Mouse (Mus musculus) bone marrow, adult 2 months (tissue): ENCODE data around the gene Ecsit. TPM values are rescaled to one million over a fixed set of nuclear protein-coding genes. Genes with fewer than 3 reads are reported as not detected.

Experiments
- H3K27ac ChIP-seq: fragments of 200-500 bp; 2 replicates; pipeline ENCODE4 v1.5.1; 2012; ENCODE audit warnings: low read depth, mild to moderate bottlenecking, control low read depth, inconsistent platforms, low read length; ENCODE audit not compliant: control insufficient read depth, poor library complexity, insufficient read depth
- H3K4me1 ChIP-seq: fragments of 200-500 bp; 2 replicates; pipeline ENCODE4 v1.6.1; 2011; ENCODE audit warnings: low read length; ENCODE audit not compliant: control insufficient read depth, insufficient read depth
- H3K4me3 ChIP-seq: fragments of 200-500 bp; replicated peaks from 2 replicates; pipeline ENCODE3; 2011; ENCODE audit warnings: mild to moderate bottlenecking, low read depth, low read length, control low read depth; ENCODE audit not compliant: control insufficient read depth
- CTCF ChIP-seq: fragments of 200-500 bp; IDR thresholded peaks from 2 replicates; pipeline ENCODE4 v1.5.1; 2011; ENCODE audit warnings: low read length, control low read depth; ENCODE audit not compliant: control insufficient read depth, insufficient read depth
- POLR2A ChIP-seq: fragments of 200-500 bp; IDR thresholded peaks from 2 replicates; pipeline ENCODE4 v1.6.1; 2011; ENCODE audit warnings: low read depth, mild to moderate bottlenecking, control low read depth, low read length, borderline replicate concordance; ENCODE audit not compliant: control insufficient read depth
- WGBS: fragments of 180-500 bp; shearing (Covaris S2); methylation state at CpG from one replicate; pipeline ENCODE4 v1.1.7; 2018; 5-methylcytosine and 5-hydroxymethylcytosine counted together
- polyA plus RNA-seq: library from polyadenylated mRNA; stranded (reverse); fragments of >200 nt; gene quantifications from 2 replicates; pipeline ENCODE4 v1.2.4, GENCODE M21; 2011; ENCODE audit warnings: low replicate concordance; ENCODE audit not compliant: missing spikeins, insufficient read depth, insufficient read length

The Ecsit gene
- polyA plus RNA-seq, 1 experiment: 18.7 TPM

DNA sequence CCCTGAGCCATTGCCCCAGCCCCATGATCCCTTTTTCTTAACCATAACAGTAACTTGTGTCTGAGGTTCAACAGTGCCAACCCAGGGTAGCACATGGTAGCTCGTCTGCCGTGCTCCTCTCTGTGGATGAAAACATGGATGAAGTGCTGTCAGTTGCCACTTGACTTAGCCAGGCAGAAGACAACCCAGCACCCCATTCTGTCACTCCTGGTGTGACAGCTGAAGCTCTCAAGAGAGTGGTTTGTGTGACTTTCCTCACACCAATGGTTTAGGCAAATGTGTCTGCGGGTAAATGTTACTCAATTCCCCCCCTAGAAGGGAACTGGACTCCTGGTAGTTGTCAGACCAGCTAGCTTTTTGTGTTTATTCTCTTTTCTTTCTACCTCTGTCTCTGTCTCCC, 36.8 kb upstream of the Ecsit start:
- Histone ChIP-seq H3K4me1 (peaks cover 28% of the 10 kb centered on the region), H3K4me3 (no peak overlapping the region), H3K27ac (peak overlapping the region; percentile 81)
- TF ChIP-seq POLR2A (no peak), CTCF (no peak)
- WGBS: 39% methylated on average over 3 of the region's 3 CpGs

DNA sequence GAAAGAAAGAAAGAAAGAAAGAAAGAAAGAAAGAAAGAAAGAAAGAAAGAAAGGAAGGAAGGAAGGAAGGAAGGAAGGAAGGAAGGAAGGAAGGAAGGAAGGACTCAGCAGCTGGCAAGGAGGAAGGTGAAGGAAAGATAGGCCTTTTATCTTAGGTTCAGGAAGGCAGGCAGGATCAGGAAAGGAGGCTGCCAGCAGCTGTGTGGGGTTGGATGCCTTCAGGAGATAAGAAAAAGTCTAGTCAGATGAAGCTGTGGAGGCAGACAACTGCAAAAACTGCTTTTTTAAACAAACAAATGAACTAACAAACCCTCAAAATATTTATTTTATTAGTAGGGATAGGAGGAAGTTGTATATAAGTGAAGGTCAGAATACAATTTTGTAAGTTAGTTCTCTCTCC, 36.3 kb upstream of the Ecsit start:
- H3K4me1 ChIP-seq: peaks cover 28% of the 10 kb centered on the region
- H3K4me3 ChIP-seq: no peak overlapping the region
- peak overlapping the region; percentile 81 for H3K27ac ChIP-seq
- TF ChIP-seq CTCF (no peak), POLR2A (no peak)

DNA sequence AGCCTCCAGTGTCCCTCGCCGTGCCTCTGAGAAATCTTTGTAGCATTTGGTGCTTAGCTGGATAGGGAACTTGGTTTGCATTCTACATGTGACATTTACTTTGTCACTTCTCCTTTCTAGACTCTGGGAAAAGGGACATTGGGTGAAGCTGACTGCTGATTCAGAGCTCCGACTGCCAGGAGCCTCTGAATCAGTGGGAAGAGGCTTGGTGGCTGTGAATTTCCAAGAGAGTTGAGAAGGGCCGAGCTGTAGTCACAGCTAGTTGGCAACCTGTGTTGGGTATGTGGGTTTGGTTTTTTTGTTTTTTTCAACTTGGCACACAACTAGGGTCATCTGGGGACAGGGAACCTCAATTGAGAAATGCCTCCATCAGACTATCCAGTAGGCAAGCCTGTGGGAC, 34.3 kb upstream of the Ecsit start:
- no peak for TF ChIP-seq CTCF
- no peak for TF ChIP-seq POLR2A
- WGBS: 38% methylated on average over 4 of the region's 4 CpGs
- Histone ChIP-seq H3K27ac (peak overlapping the region; percentile 15), H3K4me3 (no peak overlapping the region), H3K4me1 (peaks cover 24% of the 10 kb centered on the region)

GRCm38 (mm10) chr9:22117754-22118456, 32.7 kb upstream of the Ecsit start:
- WGBS: 35% methylated on average over 10 of the region's 10 CpGs
- Histone ChIP-seq H3K4me1 (peaks cover 17% of the 10 kb centered on the region), H3K27ac (no peak overlapping the region), H3K4me3 (no peak overlapping the region)
- no peak for TF ChIP-seq POLR2A
- TF ChIP-seq CTCF: peak; percentile 51

GRCm38 (mm10) chr9:22116740-22117426, 31.6 kb upstream of the Ecsit start, which contains the start of gene Elof1:
Elof1 (minus strand) TSS chr9:22117172.
- H3K27ac ChIP-seq: peak within 1 kb of the TSS; percentile 78
- WGBS: under 1% methylated on average over 52 of the region's 52 CpGs

DNA sequence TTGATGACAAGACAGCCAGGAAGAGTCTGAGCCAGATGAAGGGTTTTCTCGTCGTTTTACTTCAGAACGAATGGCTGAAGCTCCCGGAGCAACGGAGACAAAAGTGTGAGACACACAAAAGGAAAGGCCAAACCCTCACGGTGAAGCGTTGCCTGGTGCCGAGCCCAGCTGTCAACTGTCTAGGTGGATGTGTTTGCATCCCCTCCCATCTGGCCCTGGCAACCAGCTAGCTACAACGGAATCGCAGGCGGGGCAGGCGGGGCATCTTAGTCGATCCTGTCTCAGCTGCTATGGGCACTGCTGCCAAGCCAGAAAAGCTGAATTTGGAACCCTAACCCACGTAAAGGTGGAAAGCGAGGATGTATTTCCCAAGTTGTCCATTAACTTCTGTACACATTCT, 30.8 kb upstream of the Ecsit start:
- TF ChIP-seq POLR2A (no peak), CTCF (no peak)

More at GRCm38 (mm10) chr9:22116740-22117426, 31.6 kb upstream of the Ecsit start, which contains the start of gene Elof1:
- Histone ChIP-seq H3K4me3 (peak within 1 kb of the TSS; percentile 75), H3K4me1 (peaks cover 10% of the 10 kb centered on the region)
- TF ChIP-seq CTCF: 0 out of 2 replicates have a peak, but pooled peaks have one; percentile 7
- TF ChIP-seq POLR2A: peak; percentile 80; the same call in 1 of the 2 replicates

GRCm38 (mm10) chr9:22115635-22116034, 30.4 kb upstream of the Ecsit start:
- no peak overlapping the region for H3K27ac ChIP-seq
- no peak for TF ChIP-seq CTCF
- no peak for TF ChIP-seq POLR2A
- WGBS: 84% methylated on average over 4 of the region's 4 CpGs
- no peak overlapping the region for H3K4me3 ChIP-seq
- peaks cover 4% of the 10 kb centered on the region for H3K4me1 ChIP-seq

More for the DNA sequence above, 30.8 kb upstream of the Ecsit start:
- Histone ChIP-seq H3K4me1 (peaks cover 6% of the 10 kb centered on the region), H3K4me3 (peak overlapping the region; percentile 75), H3K27ac (no peak overlapping the region)
- 30% methylated on average over 15 of the region's 15 CpGs for WGBS

DNA sequence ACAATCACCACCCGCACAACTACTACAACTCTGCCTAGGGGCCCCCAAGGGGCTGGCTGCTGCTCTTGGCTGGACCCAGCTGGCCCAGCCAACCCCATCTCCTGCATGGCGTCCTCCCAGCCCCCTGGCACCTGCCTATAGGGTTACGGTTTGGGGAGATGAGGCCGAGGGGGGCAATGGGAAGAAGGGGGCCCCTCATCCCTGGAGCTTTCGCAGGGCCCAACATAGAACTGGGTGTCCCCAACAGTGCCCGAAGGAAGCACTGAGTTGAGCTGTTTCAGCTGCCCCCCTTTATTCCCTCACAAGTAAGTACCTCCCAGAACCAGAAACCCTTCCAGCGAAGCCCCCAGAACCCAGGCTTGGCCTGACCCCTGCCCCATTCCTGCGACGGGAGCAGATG, 23.0 kb upstream of the Ecsit start:
- TF ChIP-seq CTCF (no peak), POLR2A (no peak)
- Histone ChIP-seq H3K27ac (peak overlapping the region; percentile 47), H3K4me3 (no peak overlapping the region), H3K4me1 (peaks cover 1% of the 10 kb centered on the region; the same call in 1 of the 2 replicates)
- 77% methylated on average over 9 of the region's 9 CpGs for WGBS
